Mouse (Mus musculus) layer of hippocampus, postnatal 10 days (tissue): ENCODE results near the gene Arrdc1. TPM values are rescaled to one million over a fixed set of nuclear protein-coding genes. Genes with fewer than 3 reads are reported as not detected.
"Not testable (repeated sequence)": the region's sequence is repeated elsewhere in the genome, so short reads cannot be mapped to it uniquely, and the experiment has no call there.

ENCODE experiments used
- DNase-seq, 2 experiments: peaks; one replicate each; pipeline ENCODE4 v3.0.0; 2021; ENCODE audit warnings: low spot score in 2 of 2
- long read RNA-seq: library from polyadenylated mRNA; stranded (forward); transcript quantifications from one replicate; pipeline ENCODE4 v2.0.0, GENCODE M21; 2023
- total RNA-seq, 2 experiments: library from RNA; stranded (reverse); gene quantifications; 2 replicates each; pipeline ENCODE4 v1.2.3; 2021

Arrdc1 gene
- 10 to 100 TPM; 25.7 to 26.0 TPM for total RNA-seq
- long read RNA-seq, partial matches to known transcripts: 2 of 13 reads
- long read RNA-seq, other reads (novel, unspliced or antisense): 9 of 13 reads

DNA sequence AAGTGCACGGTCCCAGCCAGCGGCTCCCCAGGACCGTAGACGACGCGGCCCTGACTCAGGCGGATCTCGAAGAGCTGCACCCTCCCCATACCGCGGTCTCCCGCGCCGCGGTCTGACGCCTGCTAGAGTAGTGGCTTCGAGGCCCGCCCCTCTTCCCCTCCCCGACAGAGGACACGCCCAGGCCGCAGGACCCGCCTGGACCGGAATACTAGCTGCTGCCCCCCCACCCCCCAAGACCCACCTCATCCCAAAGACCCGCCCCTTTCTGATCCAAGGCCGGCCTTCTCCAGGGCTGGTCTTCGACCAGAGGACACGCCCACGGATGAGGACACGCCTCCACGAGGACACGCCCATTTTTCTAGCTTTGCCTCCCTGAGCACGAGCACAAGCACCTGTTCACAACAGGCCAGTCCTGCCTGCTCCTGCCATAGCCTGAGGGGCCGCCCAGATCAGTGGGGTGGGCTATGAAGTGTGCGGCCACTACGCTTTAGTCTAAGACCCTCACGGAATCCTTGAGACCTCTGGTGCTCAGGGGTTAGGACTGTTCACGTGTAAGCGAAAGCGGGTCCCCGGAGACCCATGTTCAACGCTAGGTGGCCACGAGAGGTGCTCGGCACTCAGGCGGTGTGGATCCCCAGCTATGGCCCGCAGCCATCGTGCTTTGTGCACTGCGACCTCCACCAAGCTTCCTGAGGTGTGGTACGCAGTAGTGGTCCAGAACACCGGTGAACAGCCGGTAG is at the start of gene Arrdc1:
Gene Arrdc1 (minus strand): TSS at position 196 of the 740 bp plus-strand sequence.
- peak; percentile 81 to 84 for DNase-seq

DNA sequence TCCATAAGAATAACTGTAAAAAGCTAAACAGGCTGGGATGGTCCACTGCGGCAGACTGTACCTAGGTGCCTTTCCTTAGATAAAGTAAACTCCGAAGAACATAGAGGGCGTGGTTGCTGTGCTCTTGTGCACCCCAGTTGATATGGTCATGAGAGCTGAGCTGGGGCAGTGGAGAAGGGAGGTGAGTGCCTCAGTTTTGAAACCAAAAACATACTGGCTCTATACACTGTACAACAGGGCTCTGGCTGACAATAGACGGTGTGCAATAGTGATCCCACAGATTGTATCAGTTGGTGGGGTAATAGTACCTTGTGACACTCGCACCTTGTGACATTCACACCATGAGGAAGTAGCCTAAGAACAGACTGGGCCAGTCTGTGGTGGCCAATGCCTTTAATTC is 41.9 kb upstream of the Arrdc1 start:
- no peak for DNase-seq

DNA sequence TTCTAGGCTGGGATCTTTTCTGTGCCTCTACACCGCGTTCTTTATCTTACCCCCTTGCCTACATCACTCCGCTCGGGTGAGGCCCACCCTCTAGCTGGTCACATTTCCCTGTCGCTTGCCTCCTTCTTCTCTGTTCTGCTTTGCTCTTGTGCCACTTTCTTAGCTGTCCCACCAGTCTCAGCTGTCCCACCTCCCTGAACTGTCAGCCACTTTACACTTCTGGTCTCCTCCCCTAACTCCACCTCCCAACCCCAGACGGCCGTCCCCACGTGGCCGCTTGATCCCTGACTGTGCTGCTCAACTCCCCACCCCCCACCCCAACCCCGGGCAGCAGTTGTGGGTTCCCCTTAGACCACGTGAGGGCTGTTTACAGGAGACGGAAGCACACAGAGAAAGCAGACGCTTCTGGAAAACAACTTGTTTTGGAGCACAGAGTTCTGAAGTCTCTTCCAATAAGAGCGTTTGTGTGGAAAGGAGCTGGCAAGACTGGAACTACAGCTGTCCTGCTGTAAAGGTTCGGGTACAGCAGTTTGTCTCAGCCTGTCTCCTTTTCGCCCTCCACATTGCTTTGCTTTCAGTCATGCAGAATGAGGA is 40.7 kb upstream of the Arrdc1 start, which contains the start of gene Pnpla7:
Gene Pnpla7 (plus strand): TSS at position 330 of the 594 bp plus-strand sequence.
- DNase-seq: peak; percentile 60 to 63

DNA sequence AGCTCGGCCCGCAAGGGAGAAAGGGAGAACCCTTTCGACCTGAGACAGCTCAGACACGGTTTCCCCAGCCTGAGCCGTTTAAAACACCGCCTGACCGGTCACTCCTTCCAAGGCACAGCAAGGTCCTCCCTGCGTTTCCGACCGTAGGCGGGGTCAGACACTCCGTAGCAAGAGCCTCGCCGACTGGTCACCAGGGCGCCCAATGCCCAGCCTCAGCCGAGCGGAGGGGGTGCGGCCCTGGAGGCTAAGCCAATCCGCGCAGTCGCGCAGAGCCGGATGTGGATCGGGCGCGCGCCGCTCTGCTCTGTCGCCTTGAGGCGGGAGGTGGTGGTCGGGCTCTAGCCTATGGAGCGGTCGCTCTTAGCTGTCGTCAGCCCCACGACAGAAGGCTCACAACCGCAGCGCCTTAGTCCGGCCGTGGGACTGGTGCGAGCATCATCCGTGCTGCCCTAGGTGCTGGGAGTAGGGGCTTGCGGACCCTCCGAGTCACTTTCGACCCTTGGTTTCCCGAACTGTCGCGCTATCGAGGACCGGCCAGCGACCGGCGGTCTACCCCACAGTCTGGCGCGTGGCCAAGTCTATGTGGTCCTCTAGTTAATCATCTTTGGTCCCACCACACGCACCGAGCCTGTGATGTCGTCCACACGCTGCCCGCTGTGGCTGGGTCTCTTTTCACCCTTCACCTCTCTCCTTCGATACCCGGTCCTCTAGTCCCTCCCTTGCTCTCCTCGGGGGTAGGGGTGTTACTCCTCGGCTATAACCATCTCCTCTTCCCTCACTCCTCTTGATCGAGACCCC is 40.1 kb upstream of the Arrdc1 start, which contains the start of gene Mrpl41:
Gene Mrpl41 (minus strand): TSS at position 193 of the 798 bp plus-strand sequence.
- peak; percentile 94 to 95 for DNase-seq

DNA sequence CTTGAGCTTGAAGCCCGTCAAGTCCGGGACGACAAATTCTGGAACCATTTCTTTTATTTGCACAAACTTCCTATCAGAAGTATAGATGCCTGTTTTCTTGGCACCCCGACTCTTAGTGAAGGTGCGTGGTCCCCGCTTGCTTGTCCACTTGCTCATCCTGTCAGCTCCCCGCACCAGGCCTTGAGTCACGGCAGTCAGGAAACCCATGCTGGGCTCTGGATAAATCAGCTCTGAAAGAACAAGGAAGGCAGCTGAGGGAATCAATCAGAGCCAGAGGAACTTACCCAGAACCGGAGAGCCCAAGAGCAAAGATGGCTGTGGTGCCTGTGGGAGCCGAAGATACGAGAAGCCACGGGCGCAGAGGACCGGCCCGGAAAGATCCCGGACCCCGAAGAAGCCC is 39.4 kb upstream of the Arrdc1 start:
- DNase-seq: not testable (repeated sequence)

DNA sequence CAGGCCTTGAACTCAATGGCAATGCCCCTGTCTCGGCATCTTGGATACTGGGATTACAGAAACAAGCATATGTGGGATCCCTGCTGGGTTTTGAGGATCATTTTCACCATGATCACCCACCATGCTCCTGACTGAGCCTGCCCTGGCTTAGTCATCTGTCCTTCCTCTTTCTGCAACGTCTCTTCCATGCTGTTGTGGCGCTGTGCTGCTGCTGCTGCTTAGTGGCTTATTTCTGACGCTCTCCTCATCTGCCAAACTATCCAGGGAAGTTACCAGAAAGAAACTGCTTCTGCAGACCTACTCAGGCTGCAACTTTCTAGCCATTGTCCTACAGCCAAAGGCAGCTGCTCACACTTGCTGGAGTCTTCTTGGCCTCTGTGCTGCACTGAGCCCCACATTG is 35.3 kb upstream of the Arrdc1 start:
- no peak for DNase-seq

DNA sequence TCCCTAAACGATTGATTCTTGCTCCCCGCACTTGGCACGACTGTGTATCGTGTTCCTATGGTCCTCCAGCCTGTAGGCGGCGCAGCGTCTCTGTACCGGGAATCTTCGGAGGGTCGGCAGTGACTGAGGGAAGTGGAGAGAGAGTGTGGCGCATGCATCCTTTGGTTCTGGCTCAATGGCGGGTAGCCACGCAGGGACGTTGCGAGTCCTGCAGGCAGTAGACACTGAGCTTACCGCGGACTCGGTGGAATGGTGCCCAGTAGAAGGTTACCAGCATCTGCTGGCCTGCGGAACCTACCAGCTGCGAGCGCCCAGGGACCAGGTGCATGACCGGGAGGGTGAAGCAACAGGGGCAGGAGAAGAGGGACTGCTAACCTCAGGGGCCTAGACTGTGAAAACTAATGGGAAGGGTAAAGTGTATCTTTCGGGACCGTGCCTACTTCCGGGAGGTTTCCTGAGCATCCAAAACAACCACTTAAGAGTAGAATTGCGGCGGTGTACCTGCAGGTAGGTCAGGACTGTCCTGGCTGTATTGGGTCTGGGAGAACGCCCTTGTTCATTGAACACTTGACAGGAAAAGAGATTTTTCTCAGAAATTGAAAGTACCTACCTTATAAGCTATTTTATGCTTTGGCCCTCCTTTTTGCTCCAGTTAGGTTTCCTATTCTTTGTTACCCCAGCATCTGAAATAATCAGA is 27.4 kb upstream of the Arrdc1 start, which contains the start of gene Dph7:
Gene Dph7 (plus strand): TSS at position 97 of the 697 bp plus-strand sequence.
- DNase-seq: peak; percentile 94 to 95

DNA sequence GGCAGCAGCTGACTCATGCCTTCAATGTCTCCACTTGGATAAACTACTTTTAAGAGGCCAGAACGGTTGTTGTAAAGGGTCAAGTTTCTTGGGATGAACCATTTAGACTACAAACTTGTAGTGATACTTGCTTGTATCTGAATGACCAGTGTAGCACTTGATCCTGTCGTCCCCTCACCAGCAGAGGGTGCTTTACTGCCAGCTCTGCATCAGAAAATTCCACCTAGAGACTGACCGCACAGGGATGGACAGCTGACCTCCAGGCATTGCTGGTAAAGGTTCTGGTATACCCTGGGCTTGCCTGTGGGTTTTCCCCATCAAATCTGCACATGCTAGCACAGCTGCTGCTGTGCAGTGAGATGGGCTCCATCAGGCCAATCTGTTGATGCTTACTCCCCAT is 25.9 kb upstream of the Arrdc1 start:
- DNase-seq: peak; percentile 24 to 44

DNA sequence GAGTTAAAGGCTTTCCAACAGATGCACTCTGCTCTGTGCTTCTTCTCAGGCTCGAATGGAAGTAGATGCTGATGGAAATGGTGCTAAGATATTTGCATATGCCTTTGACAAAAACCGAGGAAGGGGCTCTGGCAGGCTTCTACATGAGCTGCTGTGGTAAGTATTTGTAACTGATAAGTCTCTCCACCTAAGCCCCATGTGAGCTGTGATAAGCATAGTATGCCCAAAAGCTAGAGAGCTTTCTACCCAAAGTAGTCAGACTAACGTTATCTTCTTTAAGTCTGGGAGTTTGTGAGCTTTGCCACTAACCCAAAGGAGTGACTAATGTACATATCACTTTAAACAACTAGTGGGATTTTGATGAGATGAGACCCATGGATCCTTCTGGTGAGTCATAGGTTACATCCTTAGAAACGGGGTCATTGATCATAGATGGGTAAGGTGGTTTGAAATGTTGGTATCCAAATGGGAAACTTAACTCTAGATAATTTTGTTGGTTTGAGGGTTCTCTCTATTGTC is 17.5 kb upstream of the Arrdc1 start:
- DNase-seq: no peak

DNA sequence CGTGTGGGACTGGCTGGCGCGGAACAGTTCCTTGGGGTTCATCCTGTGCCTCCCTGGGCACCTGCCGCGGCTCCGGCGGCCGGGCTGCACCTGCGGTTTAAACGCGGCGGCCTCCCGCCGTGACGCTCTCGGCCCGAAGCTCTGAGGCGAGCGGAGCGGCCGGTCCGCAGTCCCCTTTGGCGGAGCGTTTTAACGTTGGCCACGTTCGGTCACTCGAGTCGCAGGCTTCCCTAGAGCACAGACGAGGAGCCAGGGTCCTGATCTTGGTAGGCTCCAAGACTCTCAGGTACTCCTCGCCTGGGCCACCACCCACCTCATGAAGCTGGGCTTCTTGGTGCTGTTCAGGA is 15.1 kb upstream of the Arrdc1 start:
- no peak for DNase-seq

DNA sequence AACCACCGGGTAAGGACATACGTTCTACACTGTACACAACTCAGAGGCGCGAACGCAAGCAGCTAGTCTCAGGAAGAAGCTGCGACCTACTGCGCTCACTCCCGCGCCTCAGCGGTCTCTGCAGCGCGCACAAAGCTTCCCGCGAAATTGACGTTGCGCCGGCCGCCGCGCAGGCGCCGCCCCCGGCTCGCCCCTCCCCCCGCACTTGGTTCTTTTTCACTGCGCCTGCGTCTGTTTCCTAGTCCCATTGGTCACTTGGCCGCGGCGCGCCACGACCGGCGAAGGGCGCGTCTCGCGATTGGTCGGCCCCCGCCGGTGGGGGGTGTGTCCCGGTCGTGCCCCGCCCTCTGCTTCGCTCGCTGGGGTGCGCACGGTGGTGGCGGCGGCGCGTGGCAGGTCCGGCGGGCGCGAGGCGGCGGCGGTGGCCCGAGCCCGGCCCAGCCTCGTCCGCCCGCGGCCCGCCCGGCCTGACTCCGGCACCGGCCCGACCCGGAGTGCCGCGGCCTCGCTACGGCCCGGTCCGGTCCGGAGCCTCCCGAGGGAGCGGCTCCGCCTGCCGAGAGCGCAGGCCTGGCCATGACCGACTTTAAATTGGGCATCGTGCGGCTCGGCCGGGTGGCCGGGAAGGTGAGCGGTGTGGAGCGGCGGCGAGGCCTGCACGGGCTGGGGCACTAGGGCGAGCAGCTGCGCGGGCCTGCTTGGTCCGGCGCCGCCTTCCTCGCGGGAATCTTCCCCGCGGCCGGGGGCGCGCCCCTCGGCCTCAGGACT is 14.6 kb upstream of the Arrdc1 start, which contains the start of gene Zmynd19:
Gene Zmynd19 (plus strand): TSS at position 372 of the 768 bp plus-strand sequence.
- peak; percentile 98 to 99 for DNase-seq

DNA sequence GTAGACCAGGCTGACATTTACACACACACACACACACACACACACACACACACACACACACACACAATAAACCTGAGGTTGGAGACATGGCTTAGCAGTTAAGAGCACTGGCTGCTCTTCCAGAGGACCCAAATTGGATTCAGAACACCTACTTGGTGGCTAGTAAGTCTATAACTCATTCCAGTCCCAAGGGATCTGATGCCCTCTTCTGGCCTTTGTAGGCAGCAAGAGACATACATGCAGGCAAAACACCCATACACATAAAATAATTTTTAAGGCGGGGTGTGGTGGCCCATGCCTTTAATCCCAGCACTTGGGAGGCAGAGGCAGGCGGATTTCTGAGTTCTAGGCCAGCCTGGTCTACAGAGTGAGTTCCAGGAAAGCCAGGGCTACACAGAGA is 9.3 kb upstream of the Arrdc1 start:
- not testable (repeated sequence) for DNase-seq

DNA sequence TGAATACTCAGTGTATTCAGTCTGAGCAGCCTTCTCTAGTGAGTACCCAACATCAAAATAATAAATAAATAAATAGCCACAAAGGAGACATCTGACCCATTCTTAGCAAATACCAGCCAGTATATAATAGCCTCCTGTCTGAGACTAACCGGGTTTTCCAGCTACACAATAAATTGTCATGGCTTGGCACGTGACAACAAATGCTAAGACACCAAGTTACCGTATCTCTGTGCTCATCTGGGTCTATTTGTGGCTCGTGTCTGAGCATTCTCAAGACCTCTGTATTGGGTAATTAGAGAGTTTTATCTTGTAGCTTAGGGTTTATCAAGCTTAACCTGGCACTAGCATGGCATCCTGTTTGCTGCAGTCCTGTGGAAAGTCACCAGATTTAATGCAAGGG is 7.0 kb upstream of the Arrdc1 start:
- DNase-seq: no peak

DNA sequence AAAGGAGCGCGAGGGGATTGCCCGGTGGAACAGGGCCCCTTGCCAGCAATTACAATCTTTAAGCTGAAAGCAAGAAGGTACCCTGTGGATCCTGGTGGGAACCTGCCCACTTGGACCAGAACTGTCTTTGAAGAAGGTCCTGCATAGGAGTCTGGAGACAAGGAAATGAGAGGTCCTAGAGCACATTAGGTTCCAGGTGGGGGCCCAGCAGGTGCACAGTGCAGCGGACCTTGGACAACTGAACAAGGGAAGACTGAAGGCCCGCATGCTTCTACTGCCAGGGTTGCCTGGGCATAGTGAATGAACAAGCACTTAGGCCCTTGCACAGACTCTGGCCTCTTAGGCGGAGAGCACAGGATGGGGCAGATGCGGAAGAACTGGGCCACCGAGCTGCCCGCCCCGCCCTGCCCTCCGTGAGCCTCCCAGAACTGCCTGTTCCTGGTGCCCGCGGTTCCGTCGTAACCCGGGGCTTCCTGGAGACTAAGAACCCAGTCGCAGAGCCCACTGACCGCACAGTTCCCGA is 550 bp downstream of the Arrdc1 start:
- DNase-seq: peak in 1 of 2 experiments; percentile 19

DNA sequence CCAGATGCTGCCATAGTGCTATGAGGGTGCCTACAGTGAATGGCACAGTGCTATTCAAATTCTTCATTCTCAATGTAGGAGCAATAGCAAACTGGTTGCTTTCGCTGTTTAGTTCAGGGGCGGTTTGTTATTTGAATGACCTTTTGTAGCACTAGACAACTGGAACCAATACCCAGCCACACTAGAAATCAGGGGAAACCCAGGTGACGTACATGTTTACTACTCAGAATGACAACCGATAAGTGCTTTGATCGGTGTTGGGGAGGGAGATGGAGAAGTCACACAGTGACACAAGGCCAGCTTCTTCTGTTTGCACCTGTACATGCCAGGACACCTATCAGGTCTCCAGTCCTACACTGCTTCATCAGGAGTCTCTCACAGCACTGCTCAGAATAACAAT is 5.5 kb downstream of the Arrdc1 start:
- DNase-seq: no peak

DNA sequence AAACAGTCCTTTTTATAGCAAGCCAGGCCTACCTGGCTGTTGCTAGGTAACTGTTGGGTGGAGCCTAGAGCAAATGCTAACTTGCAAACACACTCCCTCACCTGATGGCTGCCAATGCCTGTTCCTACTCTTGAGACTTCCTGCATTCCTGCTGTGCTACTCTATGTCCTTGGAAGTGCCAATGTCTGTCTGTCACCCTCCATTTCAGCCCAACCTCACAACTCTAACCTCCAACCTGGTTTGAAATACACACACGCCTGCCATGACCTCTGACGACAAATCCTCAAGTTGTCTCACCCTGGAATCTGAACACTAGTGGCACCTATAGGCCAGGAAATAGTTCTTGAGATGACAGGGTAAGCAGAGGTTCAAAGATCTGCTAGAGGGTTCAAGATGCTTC is 5.9 kb downstream of the Arrdc1 start:
- no peak for DNase-seq

DNA sequence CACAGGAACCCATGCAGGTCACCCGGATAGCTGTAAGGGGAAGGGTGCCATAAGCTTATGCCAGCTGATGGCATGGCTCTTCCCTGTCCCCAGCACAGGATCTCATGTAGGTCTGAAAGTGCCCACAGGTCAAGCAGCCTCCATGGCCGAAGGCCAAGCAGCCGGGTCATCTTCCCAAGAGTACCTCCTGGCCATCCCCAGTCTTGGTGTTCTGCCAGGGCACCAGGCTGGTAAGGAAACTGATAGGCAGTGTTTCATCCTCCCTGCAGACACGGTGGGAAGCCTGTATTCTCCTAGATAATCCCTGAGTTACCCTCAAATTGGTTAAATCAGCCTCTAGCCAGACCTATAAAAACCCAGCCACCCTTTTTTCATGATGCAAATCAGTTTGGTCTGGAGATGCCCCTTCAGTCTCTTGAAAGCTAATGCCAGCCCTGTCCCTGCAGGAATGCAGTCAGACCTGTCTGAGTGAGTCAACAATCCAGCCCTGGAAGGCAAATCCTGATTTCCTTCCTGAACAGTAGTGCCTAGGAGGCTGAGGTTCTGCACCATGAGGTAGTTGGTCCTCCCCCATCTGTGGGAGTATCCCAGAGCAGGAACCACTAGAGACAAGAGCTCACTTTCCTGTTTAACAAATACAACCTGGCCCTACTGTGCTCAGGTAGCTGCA is 7.1 kb downstream of the Arrdc1 start:
- no peak for DNase-seq

DNA sequence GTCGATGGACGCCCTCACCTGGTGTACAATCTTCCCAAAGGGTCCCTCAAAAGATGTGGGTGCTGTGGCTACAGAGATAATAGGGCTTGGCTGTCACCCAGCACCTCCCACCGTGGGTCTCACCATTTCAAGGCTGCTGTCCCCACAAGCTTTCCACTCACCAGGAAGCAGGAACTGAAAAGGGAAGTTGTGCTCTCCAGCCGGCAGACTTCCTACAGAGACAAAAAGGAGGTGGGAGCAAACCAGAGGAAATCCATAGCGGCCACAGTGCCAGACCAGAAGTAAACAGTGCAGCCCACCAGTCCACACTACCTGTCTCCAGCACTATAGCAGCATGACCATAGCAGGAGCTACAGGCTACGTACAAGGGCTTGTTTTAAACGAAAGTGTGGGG is 8.1 kb downstream of the Arrdc1 start:
- no peak for DNase-seq

DNA sequence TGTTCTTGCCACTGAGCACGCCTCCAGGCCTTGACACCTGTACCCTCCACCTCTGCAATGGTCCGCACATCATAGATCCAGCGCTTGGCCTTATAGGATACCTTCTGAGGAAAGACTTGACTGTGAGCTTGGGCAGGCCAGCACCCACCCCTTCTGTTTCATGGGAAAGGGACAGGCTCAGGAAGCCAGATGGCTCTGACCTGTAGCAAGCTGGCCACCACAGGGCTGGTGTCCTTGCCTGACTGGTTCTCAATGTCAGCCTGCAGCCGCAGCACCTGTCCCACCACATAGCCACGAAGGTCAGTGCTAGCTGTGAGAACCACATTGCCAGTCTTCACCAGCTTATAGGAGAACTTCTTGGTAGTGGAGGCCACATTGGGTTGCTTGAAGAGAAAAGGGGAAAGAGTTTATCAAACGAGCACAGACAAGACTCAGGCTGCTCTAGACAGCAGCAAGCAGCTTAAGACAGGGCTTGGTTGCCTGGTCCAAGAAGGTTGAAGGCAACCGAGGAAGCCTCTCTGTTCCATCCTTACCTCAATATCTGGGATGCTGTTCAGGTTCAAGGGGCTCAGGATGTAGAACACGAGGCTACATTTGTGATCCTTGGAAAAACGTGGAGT is 8.6 kb downstream of the Arrdc1 start:
- no peak for DNase-seq
